Mouse (Mus musculus): Measurements from ENCODE around the gene Foxi3.

Gene Foxi3

DNA sequence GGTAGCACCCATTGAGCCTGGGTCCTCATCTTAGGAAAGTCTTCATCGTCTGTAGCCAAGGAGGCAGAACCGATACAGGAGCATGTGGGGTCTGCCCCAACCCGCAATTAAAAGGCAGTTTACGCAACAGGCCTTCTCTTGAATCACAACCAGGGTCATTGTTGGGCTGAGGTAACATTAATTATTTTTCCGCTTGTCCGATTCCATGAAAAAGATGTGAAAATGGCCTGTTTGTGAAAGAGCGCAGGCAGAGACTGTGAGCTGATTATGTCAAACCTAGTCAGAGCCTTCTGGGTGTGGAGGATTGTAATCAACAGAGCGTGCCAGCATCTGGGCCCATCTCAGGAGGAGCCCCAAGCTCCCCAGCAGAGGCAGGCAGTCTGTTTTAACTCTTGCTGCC lies 30.4 kb downstream of the Foxi3 start:
- no peak for DNase-seq (ENCODE audit: low read depth, low spot score)

DNA sequence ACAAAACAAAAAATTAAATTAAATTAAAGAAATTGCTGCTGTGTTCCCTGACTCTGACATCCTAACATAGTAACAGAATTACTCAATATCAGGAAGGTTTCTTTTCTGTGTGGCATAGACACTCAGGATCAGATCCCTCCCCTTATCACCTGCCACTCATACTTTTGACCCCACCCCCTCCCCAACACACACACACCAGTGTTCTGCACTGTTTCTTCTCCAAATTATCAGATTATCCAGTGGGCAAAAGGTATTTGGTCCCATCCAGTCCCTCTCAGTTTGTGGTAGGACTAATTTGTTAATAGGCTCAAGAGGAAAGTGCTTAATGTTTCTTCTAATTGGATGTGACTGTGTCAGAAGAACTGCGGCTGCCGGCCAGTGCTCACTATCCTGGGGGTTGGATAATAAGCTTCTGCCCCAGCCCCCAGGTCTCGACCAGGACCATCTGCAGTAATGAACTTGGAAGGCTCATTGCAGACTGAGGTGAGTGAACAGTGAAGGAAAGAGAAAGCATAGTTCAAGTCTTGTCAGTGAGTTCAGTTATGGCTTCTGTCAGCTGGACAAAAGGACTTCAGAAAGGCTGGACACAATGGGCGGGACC lies 39.9 kb downstream of the Foxi3 start:
- no peak for DNase-seq (ENCODE audit: low read depth, low spot score)

DNA sequence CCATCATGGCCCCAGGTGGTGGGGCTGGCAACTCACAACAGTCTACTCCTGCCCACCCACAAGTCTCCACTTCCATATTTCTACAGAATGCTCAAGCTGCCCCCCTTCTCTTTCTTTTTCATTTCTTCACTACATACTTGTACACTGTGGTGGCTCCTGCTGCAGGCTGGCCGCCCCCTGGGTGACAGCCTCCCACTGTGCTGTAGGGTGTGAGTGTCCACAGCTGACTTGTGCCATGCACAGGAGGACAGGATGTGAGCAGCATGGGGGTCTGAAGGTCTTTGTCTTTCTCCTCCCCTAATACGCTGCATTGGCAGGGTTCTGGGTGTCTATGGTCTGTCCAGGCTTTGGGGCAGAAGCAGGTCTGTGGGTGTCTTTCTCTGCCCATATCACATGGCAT lies 46.3 kb downstream of the Foxi3 start:
- no peak for DNase-seq (ENCODE audit: low read depth, low spot score)

DNA sequence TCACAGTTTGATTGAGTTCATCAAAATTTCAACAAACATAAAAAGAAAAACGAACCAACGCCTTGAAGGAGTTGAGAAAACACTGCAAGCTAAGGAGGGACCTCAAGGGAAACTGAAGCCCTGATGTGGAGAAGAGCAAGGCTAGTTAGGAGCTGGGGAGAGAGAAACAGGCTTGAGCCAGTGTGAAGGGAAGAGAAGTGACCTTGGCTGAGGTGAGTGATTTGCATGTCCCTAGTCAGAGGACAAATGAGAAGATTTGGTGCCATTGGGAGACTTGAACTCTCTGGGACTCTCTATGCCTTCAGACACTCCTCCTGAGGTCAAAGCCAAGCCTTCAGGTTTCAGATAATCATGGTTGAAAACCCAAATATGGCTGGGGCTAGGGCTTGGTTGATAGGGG lies 47.8 kb downstream of the Foxi3 start:
- DNase-seq (ENCODE audit: low read depth, low spot score) = no peak

Data from A20 (cell line).